In genomic region chr13:11549136-11549535, GRCm38 (mm10) we compare ENCODE assay signal across 8 mouse cellular contexts.
DNase-seq lines count a peak whose midpoint lies in the region; ATAC-seq and TF ChIP-seq lines count a peak whose summit lies in the region.
"Not testable (repeated sequence)": the region's sequence is repeated elsewhere in the genome, so short reads cannot be mapped to it uniquely, and the experiment has no call there.

No protein-coding gene starts in this region.

- not testable (repeated sequence) for H3K79me2 ChIP-seq in C2C12 (ENCODE audit: control insufficient read depth, insufficient read depth)

- H3K9ac ChIP-seq in heart, embryonic 11.5 days (ENCODE audit: low read depth, low read length); heart, embryonic 15.5 days; intestine, embryonic 15.5 days; stomach, embryonic 14.5 days (replicated peaks; ENCODE audit: low read depth, low read length): not testable (repeated sequence)

- H3K4me2 ChIP-seq in heart, embryonic 11.5 days; stomach, embryonic 14.5 days (replicated peaks; ENCODE audit: low read depth, low read length): not testable (repeated sequence)
- peak overlapping the region; percentile 38; the same call in 1 of the 2 replicates for H3K4me2 ChIP-seq in heart, embryonic 15.5 days
- 0 out of 2 replicates have a peak overlapping the region, but pooled peaks have one; percentile 19 for H3K4me2 ChIP-seq in intestine, embryonic 15.5 days (replicated peaks)

- not testable (repeated sequence) for H3K4me1 ChIP-seq in heart, embryonic 11.5 days (ENCODE audit: control insufficient read depth, insufficient read depth, low read length); heart, embryonic 15.5 days (replicated peaks); intestine, embryonic 15.5 days (replicated peaks); stomach, embryonic 14.5 days (ENCODE audit: control insufficient read depth, insufficient read depth, low read length)

- not testable (repeated sequence) for H3K27me3 ChIP-seq in C2C12 (ENCODE audit: control insufficient read depth, insufficient read depth, insufficient read length); heart, embryonic 11.5 days (ENCODE audit: control insufficient read depth, insufficient read depth, low read length); heart, embryonic 15.5 days; intestine, embryonic 15.5 days (replicated peaks); stomach, embryonic 14.5 days (ENCODE audit: control insufficient read depth, insufficient read depth, low read length)

- peak; percentile 5 for DNase-seq in embryo, embryonic 10 days (ENCODE audit: low spot score)
- DNase-seq in urinary bladder, adult 18-20 months (ENCODE audit: low spot score in 2 of 2): peak; percentile 21 to 33
- peak; percentile 77 for DNase-seq in yolk sac, embryonic 10.5 days (ENCODE audit: low spot score)

- ATAC-seq in heart, embryonic 11.5 days (replicated peaks; ENCODE audit: insufficient number of reproducible peaks, low FRiP score, low TSS enrichment): 0 out of 2 replicates have a peak, but pooled peaks have one; percentile 20
- not testable (repeated sequence) for ATAC-seq in heart, embryonic 15.5 days (replicated peaks; ENCODE audit: insufficient number of reproducible peaks, insufficient read depth, low FRiP score, low read depth)
- peak; percentile 88 for ATAC-seq in intestine, embryonic 15.5 days
- peak; percentile 69; the same call in 1 of the 2 replicates for ATAC-seq in stomach, embryonic 14.5 days (ENCODE audit: insufficient number of reproducible peaks, insufficient read depth, low FRiP score, low read depth)

- not testable (repeated sequence) for TF ChIP-seq CTCF in C2C12 (IDR thresholded peaks at IDR 0.05; ENCODE audit: control insufficient read depth, insufficient read depth, insufficient read length)

- H3K4me3 ChIP-seq in C2C12 (ENCODE audit: insufficient read depth, poor library complexity, severe bottlenecking); heart, embryonic 11.5 days (ENCODE audit: low read depth, low read length); heart, embryonic 15.5 days; intestine, embryonic 15.5 days (replicated peaks); stomach, embryonic 14.5 days (ENCODE audit: low read depth, low read length): not testable (repeated sequence)

- H3K36me3 ChIP-seq in C2C12 (ENCODE audit: control insufficient read depth, insufficient read depth); heart, embryonic 11.5 days (ENCODE audit: control insufficient read depth, insufficient read depth, low read length); heart, embryonic 15.5 days; intestine, embryonic 15.5 days; stomach, embryonic 14.5 days (ENCODE audit: control insufficient read depth, insufficient read depth, low read length): not testable (repeated sequence)

- WGBS in heart, embryonic 11.5 days (ENCODE audit: insufficient replicate concordance): 39% methylated on average over 15 of the region's 15 CpGs
- 28% methylated on average over 15 of the region's 15 CpGs for WGBS in heart, embryonic 15.5 days
- 29% methylated on average over 15 of the region's 15 CpGs for WGBS in intestine, embryonic 15.5 days
- 44% methylated on average over 15 of the region's 15 CpGs for WGBS in stomach, embryonic 14.5 days

- H3ac ChIP-seq in C2C12 (ENCODE audit: control insufficient read depth, insufficient read length, low read depth): not testable (repeated sequence)

- not testable (repeated sequence) for H3K79me3 ChIP-seq in C2C12 (ENCODE audit: low read depth)

- 0 out of 2 replicates have a peak overlapping the region, but pooled peaks have one; percentile 15 for H3K27ac ChIP-seq in heart, embryonic 11.5 days (ENCODE audit: low read depth, low read length)
- H3K27ac ChIP-seq in heart, embryonic 15.5 days; intestine, embryonic 15.5 days; stomach, embryonic 14.5 days (ENCODE audit: low read length): not testable (repeated sequence)

- not testable (repeated sequence) for H3K9me3 ChIP-seq in heart, embryonic 11.5 days (replicated peaks; ENCODE audit: control insufficient read depth, low read length); heart, embryonic 15.5 days (replicated peaks); intestine, embryonic 15.5 days; stomach, embryonic 14.5 days (ENCODE audit: control insufficient read depth, low read depth, low read length)

TF ChIP-seq in C2C12, 6 proteins besides CTCF, POLR2A, EP300 and RAD21:
- TF ChIP-seq FOSL1 (IDR thresholded peaks at IDR 0.05; ENCODE audit: insufficient read depth, low read length, poor library complexity, severe bottlenecking): peak; percentile 58

Comparison
In these comparisons a context has a peak if more than half of its experiments do, and no peak if none do; other contexts are left out.
1. DNase-seq: peak in every context shown above with its lines; median percentile 77 in yolk sac, embryonic 10.5 days; 27 in urinary bladder, adult 18-20 months; 5 in embryo, embryonic 10 days.